Mouse (Mus musculus) megakaryocyte, embryonic 14.5 days (primary cell): ENCODE measurements around the gene Prr3. TPM values are rescaled to one million over a fixed set of nuclear protein-coding genes. Genes with fewer than 3 reads are reported as not detected.
A peak's percentile ranks its signal among the peaks of the same experiment; 100 is the strongest.
"Not testable (repeated sequence)": the region's sequence is repeated elsewhere in the genome, so short reads cannot be mapped to it uniquely, and the experiment has no call there.

Experiments
- H3K27me3 ChIP-seq: replicated peaks from 2 replicates; pipeline ENCODE3; 2012; ENCODE audit warnings: inconsistent platforms
- H3K36me3 ChIP-seq: replicated peaks from 2 replicates; pipeline ENCODE3; 2012; ENCODE audit warnings: low read length, inconsistent platforms, mixed read lengths
- H3K4me1 ChIP-seq: 2 replicates; pipeline ENCODE4 v1.6.1; 2012; ENCODE audit warnings: inconsistent platforms
- H3K4me3 ChIP-seq: replicated peaks from 2 replicates; pipeline ENCODE3; 2012; ENCODE audit warnings: moderate library complexity, mild to moderate bottlenecking, inconsistent platforms
- H3K9me3 ChIP-seq: 2 replicates; pipeline ENCODE4 v1.6.1; 2012; ENCODE audit warnings: inconsistent platforms
- FLI1 ChIP-seq: IDR thresholded peaks from 2 replicates; pipeline ENCODE4 v1.6.1; 2012; ENCODE audit warnings: low read length, inconsistent platforms, mixed read lengths
- GATA1 ChIP-seq: IDR thresholded peaks from 3 replicates; pipeline ENCODE4 v1.6.1; 2012; ENCODE audit warnings: mixed read lengths, low read length, inconsistent platforms, borderline replicate concordance
- polyA plus RNA-seq: library from polyadenylated mRNA; stranded (reverse); fragments of >175 nt; gene quantifications from 2 replicates; pipeline ENCODE4 v1.2.3, GENCODE M21; 2012; ENCODE audit warnings: low replicate concordance; ENCODE audit not compliant: insufficient read depth

The Prr3 gene
- polyA plus RNA-seq, 1 experiment: 11.4 TPM

DNA sequence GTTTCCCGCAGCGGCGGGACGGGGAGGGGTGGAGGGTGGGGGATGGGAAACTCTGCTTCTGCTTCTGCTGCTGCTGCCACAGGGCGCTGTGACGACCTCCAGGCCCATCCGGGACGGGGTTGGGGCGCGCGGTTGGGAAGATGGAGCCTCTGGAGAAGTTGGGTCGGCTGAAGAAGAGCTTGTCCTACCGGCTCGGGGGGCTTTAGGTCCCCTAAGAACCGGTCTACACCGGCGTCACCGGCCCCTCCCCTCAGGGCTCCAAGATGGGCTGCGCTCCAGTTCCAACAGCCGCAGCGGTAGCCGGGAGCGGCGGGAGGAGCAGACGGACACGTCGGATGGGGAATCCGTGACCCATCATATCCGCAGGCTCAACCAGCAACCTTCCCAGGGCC lies 323 bp upstream of the Prr3 start:
- peaks cover 29% of the 10 kb centered on the region for H3K4me1 ChIP-seq
- H3K27me3 ChIP-seq: no peaks in the 10 kb centered on the region
- peaks cover 51% of the 10 kb centered on the region for H3K36me3 ChIP-seq
- H3K4me3 ChIP-seq: peak overlapping the region; percentile 95
- no peak for TF ChIP-seq FLI1
- no peak for TF ChIP-seq GATA1
- H3K9me3 ChIP-seq: no peaks in the 10 kb centered on the region

DNA sequence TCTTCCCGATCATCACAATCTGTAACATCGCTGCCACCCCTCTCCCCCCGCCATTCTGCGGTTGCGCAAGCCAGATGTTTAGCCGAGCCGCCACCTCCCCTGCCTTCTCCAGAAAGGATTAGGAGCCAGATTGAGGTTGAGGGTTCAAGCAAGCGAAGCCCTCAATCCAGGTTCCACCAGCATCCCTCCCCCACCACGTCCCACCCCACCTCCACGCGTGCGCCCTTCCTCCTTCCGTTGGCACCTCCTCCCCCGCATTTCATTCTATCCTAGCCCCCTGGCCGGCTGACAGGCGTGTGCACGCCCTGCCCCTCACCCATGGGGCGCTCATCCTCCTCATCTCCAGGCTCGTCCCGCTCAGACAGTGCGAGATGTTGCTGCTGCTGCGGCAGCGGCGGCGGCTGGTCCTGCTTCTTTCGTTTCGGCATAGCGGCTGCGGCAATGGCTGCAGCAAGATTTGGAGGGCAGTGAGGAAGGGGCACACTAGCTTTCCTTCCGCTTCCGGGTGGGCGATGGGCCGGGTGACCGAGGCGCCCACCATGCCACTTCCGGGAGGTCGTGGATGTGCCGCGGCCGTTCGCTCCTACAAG lies 1.1 kb downstream of the Prr3 start:
- TF ChIP-seq FLI1 (no peak), GATA1 (no peak)
- Histone ChIP-seq H3K27me3 (no peaks in the 10 kb centered on the region), H3K4me3 (peak overlapping the region; percentile 95), H3K9me3 (no peaks in the 10 kb centered on the region), H3K4me1 (peaks cover 29% of the 10 kb centered on the region), H3K36me3 (peaks cover 51% of the 10 kb centered on the region)

DNA sequence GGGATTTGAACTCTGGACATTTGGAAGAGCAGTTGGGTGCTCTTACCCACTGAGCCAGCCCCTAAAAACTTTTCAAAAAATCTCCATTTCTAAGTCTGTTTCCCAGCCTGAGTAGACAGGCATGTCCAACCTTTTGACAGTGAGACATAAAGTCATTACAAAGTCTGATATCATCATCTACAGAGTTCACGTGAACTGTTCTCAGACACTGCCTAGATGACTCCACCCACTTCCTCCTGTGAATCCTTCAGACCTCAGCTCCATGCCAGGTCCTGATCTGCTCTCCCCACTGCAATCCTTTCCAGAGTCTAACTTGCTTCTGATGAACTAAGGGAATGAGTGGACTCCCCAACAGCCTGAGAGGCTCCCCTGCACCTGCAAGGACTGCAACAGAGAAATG lies 7.9 kb downstream of the Prr3 start:
- no peaks in the 10 kb centered on the region for H3K27me3 ChIP-seq
- peaks cover 27% of the 10 kb centered on the region for H3K4me1 ChIP-seq
- no peak overlapping the region for H3K4me3 ChIP-seq
- TF ChIP-seq GATA1 (no peak), FLI1 (no peak)
- H3K36me3 ChIP-seq: peaks cover 42% of the 10 kb centered on the region
- no peaks in the 10 kb centered on the region for H3K9me3 ChIP-seq

DNA sequence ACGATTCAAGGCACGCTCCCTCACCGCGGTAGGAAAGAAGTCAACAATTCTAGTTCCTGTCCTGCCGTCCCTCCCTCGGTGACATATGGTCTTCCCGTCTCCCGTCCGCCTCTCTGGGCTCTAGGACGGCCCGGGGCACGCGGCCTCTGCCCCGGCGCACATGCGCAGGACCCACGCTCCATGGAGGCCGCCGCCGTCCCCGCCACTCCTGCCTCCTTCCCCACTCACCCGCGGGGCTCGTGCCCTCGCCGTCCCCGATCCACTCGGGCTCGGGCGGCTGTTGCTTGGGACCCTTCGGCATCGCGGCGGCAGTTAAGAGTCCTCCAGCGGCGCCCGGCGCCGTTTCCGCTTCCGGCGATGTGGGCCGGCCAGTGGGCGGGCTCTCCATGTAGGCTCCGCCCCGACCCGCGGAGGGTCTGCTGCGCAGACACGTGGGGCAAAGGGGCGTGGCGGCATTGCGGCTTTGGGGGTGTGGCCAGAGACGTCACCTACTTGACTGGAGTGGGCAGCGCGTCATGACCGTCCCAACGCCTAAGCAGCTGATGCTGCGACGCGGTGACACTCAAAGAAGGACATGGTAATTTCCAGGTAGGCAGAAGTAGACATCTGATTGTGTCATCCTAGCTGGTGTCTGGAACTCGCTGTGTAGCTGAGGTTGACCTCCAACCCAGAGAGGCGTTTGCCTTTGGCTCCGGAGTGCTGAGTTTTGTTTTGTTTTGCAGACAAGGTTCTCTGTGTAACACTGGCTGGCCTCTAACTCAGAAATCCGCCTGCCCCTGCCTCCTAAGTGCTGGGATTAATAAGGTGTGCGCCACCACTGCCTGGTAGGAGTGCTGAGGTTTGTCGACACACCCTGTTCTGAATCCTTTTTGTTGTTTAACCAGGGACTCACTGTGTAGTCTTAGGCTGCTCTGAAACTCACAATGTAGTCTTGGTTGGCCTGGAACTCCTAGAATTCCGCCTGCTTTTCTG lies 10.3 kb downstream of the Prr3 start, which contains the start of gene Abcf1:
Gene Abcf1, minus strand, starts transcription at position 344 of the 972 bp plus-strand sequence.
- H3K4me3 ChIP-seq: peak within 1 kb of the TSS; percentile 100
- no peaks in the 10 kb centered on the region for H3K27me3 ChIP-seq
- H3K9me3 ChIP-seq: no peaks in the 10 kb centered on the region
- TF ChIP-seq FLI1 (no peak), GATA1 (no peak)
- peaks cover 38% of the 10 kb centered on the region for H3K4me1 ChIP-seq
- H3K36me3 ChIP-seq: peaks cover 50% of the 10 kb centered on the region

DNA sequence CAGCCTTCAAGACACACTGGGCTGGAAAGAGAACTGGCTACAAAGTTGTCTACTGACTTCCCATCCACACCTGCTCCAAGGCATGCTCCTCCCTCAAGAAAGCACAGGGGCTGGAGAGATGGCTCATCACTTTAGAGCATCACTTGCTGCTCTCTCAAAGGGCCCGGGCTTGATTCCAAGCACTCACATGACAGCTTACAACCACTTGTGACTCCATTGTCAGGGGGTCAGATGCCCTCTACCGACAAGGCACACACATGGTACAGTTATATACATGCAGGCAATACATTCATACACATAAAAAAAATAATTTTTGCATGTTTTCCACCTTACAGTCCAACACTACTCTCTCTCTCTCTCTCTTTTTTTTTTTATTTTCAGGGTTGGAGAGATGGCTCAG lies 12.4 kb downstream of the Prr3 start:
- Histone ChIP-seq H3K36me3 (peaks cover 55% of the 10 kb centered on the region), H3K9me3 (no peaks in the 10 kb centered on the region), H3K4me1 (peaks cover 38% of the 10 kb centered on the region), H3K27me3 (no peaks in the 10 kb centered on the region), H3K4me3 (no peak overlapping the region)
- no peak for TF ChIP-seq GATA1
- no peak for TF ChIP-seq FLI1

DNA sequence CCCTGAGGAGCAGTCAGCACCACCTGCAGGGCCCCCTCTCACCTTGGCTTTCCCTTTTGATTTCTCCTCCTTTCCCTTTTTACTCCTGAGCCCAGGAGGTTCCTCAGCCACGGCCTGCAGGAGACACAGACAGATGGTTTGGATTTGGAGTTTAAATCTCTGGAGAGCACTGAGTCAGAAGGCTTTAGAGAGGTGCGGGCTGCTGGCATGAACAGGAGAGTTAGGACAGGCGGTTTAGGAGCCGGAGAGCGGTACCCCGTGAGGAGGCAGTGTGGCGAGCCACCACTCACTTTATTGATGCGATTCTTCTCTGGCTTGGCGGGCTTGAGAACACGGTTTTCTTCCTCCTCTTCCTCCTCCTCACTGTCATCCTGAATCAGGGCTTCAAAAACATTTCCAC lies 16.8 kb downstream of the Prr3 start:
- Histone ChIP-seq H3K4me1 (peaks cover 28% of the 10 kb centered on the region), H3K9me3 (no peaks in the 10 kb centered on the region), H3K4me3 (no peak overlapping the region), H3K27me3 (no peaks in the 10 kb centered on the region), H3K36me3 (peaks cover 93% of the 10 kb centered on the region)
- TF ChIP-seq GATA1: no peak
- no peak for TF ChIP-seq FLI1

DNA sequence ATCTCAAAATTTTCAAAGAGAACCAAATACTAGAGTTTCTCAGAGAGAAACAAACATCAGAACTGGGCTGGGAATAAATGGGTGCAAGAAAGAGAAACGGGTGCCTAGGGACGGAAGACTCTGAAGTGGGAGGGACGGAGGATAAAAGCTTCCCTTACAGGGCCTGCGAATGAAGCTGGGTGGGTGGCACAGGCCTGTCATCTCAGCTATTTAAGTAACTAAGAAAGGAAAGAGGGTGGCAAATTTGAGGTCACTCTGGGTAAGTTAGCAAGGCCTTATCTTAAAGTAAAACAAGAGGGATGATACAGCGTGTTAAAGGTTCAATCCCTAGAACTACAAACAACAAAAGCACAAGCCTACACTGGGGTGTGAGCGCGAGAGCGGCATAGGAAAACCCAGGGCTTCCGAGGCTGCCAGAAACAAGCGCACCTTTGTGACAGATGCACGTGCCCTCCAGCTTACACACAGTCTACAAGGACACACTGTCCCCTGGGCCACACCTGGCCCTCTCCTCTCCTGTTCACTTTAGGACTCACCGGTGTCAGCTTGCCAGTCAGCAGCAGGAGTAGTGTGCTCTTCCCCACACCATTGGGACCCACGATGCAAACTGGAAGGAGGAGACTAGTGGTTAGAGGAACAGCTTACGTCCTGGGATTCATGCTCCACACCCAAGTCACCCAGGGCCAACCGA lies 21.4 kb downstream of the Prr3 start:
- H3K36me3 ChIP-seq: peaks cover 88% of the 10 kb centered on the region
- H3K27me3 ChIP-seq: no peaks in the 10 kb centered on the region
- H3K9me3 ChIP-seq: no peaks in the 10 kb centered on the region
- H3K4me3 ChIP-seq: no peak overlapping the region
- peaks cover 12% of the 10 kb centered on the region for H3K4me1 ChIP-seq
- TF ChIP-seq GATA1 (no peak), FLI1 (no peak)

DNA sequence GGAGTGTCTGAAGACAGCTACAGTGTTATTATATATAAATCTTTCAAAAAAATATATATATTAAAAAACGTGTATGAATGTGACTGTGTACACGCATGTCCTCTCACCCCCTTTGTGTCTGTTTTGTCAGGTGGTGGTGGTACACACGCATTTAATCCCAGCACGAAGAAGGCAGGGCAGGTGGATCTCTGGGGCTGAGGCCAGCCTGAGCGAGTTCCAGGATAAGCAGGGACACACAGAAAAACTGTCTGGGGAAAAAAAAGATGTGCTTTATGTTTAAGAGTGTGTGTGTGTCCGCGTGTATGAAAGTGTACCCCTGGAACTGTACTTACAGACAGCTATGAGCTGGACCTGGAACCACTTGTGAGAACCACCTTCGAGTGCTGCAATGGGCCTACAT lies 25.4 kb downstream of the Prr3 start:
- Histone ChIP-seq H3K4me1 (peaks cover 16% of the 10 kb centered on the region), H3K27me3 (peaks cover 5% of the 10 kb centered on the region), H3K4me3 (no peak overlapping the region), H3K9me3 (no peaks in the 10 kb centered on the region), H3K36me3 (peaks cover 51% of the 10 kb centered on the region)
- TF ChIP-seq FLI1 (no peak), GATA1 (no peak)

DNA sequence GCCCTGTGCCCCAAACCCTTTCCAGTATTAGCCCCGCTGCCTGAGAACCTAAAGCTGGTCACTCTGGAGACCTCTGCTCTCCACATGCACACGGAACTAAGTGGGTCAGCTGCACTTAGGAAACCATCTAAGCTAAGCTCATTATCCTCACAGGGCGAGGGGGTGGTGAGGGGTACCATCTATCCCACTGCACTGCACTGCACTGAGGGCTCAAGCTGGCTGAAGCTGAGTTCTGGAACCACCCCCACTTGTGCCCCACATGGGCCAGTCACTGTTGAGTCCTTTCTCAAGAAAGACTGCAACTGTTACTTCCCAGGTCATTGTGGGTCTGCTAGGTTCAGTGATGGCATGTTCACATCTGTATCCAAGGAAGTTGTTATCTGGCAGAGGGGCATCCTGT lies 27.5 kb downstream of the Prr3 start:
- not testable (repeated sequence) for H3K9me3 ChIP-seq, H3K4me3 ChIP-seq, H3K27me3 ChIP-seq, H3K4me1 ChIP-seq
- H3K36me3 ChIP-seq: peaks cover 30% of the 10 kb centered on the region

DNA sequence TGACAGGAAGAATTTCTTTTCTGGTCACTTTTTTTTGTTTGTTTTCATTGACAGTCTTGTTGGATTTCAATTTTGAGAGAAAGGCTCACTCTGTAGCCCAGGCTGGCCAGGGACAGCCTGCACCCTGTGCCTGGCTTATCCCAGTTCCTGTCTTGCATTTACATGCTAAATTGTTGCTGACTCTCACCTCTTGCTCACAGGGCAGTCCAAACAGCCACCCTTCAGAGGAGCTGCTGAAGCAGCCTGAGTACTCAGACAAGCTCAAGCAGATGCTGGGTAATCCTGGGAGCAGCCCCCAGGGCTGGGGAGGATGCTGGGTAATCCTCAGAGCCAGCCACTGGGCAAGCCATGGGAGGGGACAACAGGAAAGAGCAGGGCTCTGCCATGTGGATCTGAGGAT lies 29.1 kb downstream of the Prr3 start:
- not testable (repeated sequence) for H3K4me3 ChIP-seq, H3K9me3 ChIP-seq, H3K4me1 ChIP-seq
- peaks cover 12% of the 10 kb centered on the region for H3K27me3 ChIP-seq
- peaks cover 14% of the 10 kb centered on the region for H3K36me3 ChIP-seq
